Mouse (Mus musculus) lung, postnatal 0 days (tissue): Measurements from ENCODE around the gene Gtf2i. TPM values are rescaled to one million over a fixed set of nuclear protein-coding genes. Genes with fewer than 3 reads are reported as not detected.

ENCODE experiments used
- ATAC-seq: fragments of 200-750 bp; cut with Nextera tagmentation; 2 replicates; pipeline ENCODE4 v1.8.0; 2017; ENCODE audit warnings: moderate library complexity
- DNase-seq: peaks from one replicate; pipeline ENCODE4 v3.0.0-alpha.2; 2016; ENCODE audit warnings: low spot score
- H3K27ac ChIP-seq: fragments of 300-500 bp; sonication (generic); 2 replicates; pipeline ENCODE4 v1.5.1; 2014; ENCODE audit warnings: antibody characterized with exemption, mild to moderate bottlenecking, low read length, mixed read lengths
- H3K27me3 ChIP-seq: fragments of 300-500 bp; sonication (generic); replicated peaks from 2 replicates; pipeline ENCODE4 v1.6.1; 2014; ENCODE audit warnings: low read length, mixed read lengths; ENCODE audit not compliant: insufficient read depth
- H3K36me3 ChIP-seq: fragments of 300-500 bp; sonication (generic); 2 replicates; pipeline ENCODE4 v1.6.1; 2014; ENCODE audit warnings: low read length, mixed read lengths; ENCODE audit not compliant: insufficient read depth
- H3K4me1 ChIP-seq: fragments of 300-500 bp; sonication (generic); 2 replicates; pipeline ENCODE4 v1.6.1; 2014; ENCODE audit warnings: antibody characterized with exemption, low read depth, low read length, mixed read lengths; ENCODE audit not compliant: insufficient read depth
- H3K4me2 ChIP-seq: fragments of 300-500 bp; sonication (generic); replicated peaks from 2 replicates; pipeline ENCODE4 v1.6.1; 2014; ENCODE audit warnings: low read depth, mild to moderate bottlenecking, low read length, moderate library complexity, mixed read lengths
- H3K4me3 ChIP-seq: fragments of 300-500 bp; sonication (generic); 2 replicates; pipeline ENCODE4 v1.5.1; 2014; ENCODE audit warnings: low read depth, low read length
- H3K9ac ChIP-seq: fragments of 300-500 bp; sonication (generic); replicated peaks from 2 replicates; pipeline ENCODE4 v1.6.1; 2014; ENCODE audit warnings: low read depth, mild to moderate bottlenecking
- H3K9me3 ChIP-seq: fragments of 300-500 bp; sonication (generic); 2 replicates; pipeline ENCODE4 v1.6.1; 2016; ENCODE audit warnings: low read length, mixed read lengths
- CTCF ChIP-seq: IDR thresholded peaks from 2 replicates; pipeline ENCODE4 v1.5.1; 2016; ENCODE audit warnings: antibody characterized with exemption, mild to moderate bottlenecking
- EP300 ChIP-seq: IDR thresholded peaks from 2 replicates; pipeline ENCODE4 v1.6.1; 2016; ENCODE audit warnings: antibody characterized with exemption, mild to moderate bottlenecking, control low read depth
- WGBS: fragments of 180-500 bp; shearing (Covaris S2); extraction: QIAGEN DNeasy Blood & Tissue Kit; methylation state at CpG from one replicate; pipeline ENCODE4 v1.1.7; 2014; 5-methylcytosine and 5-hydroxymethylcytosine counted together
- polyA plus RNA-seq: library from polyadenylated mRNA; unstranded; fragments of >200 nt; fragmentation: Nextera tagmentation; extraction: Ambion mirVana; gene quantifications from 2 replicates; pipeline ENCODE4 v1.2.1, GENCODE M21; 2015

Gtf2i gene
- polyA plus RNA-seq, 1 experiment from 2014 or later = 84.9 TPM

- 0 out of 2 replicates have a peak overlapping the region, but pooled peaks have one; percentile 99 for H3K27ac ChIP-seq
- H3K27me3 ChIP-seq = no peaks in the 10 kb centered on the region
- H3K4me3 ChIP-seq = peak overlapping the region; percentile 94; the same call in 1 of the 2 replicates
- H3K36me3 ChIP-seq = no peaks in the 10 kb centered on the region
- ATAC-seq = no peak
- H3K4me1 ChIP-seq = peaks cover 14% of the 10 kb centered on the region; the same call in 1 of the 2 replicates
- H3K4me2 ChIP-seq = peak overlapping the region; percentile 78; the same call in 1 of the 2 replicates
- H3K9me3 ChIP-seq = no peaks in the 10 kb centered on the region
- DNase-seq = no peak
- no peak overlapping the region for H3K9ac ChIP-seq
- no peak for TF ChIP-seq EP300
- no peak for TF ChIP-seq CTCF
- WGBS = 63% methylated on average over 6 of the region's 6 CpGs
Measured at GRCm38 (mm10) chr5:134311894-134312411, 2.6 kb downstream of the Gtf2i start.

- Histone ChIP-seq H3K36me3 (0 out of 2 replicates have a peak, but pooled peaks cover 3% of the 10 kb centered on the region), H3K4me1 (peaks cover 4% of the 10 kb centered on the region; the same call in 1 of the 2 replicates), H3K4me2 (no peak overlapping the region), H3K4me3 (no peak overlapping the region), H3K9ac (no peak overlapping the region), H3K27me3 (no peaks in the 10 kb centered on the region), H3K9me3 (no peaks in the 10 kb centered on the region), H3K27ac (no peak overlapping the region)
- WGBS = 92% methylated on average over 9 of the region's 9 CpGs
- no peak for TF ChIP-seq EP300
- TF ChIP-seq CTCF = no peak
- DNase-seq (no peak), ATAC-seq (no peak)
Measured at GRCm38 (mm10) chr5:134310201-134310600, 4.4 kb downstream of the Gtf2i start.

GRCm38 (mm10) chr5:134309345-134309744 lies 5.2 kb downstream of the Gtf2i start:
- Histone ChIP-seq H3K4me1 (peaks cover 4% of the 10 kb centered on the region; the same call in 1 of the 2 replicates), H3K4me3 (no peak overlapping the region), H3K9ac (no peak overlapping the region), H3K9me3 (no peaks in the 10 kb centered on the region), H3K27me3 (no peaks in the 10 kb centered on the region), H3K36me3 (0 out of 2 replicates have a peak, but pooled peaks cover 6% of the 10 kb centered on the region), H3K4me2 (no peak overlapping the region), H3K27ac (no peak overlapping the region)
- DNase-seq (no peak), ATAC-seq (no peak)
- WGBS = 100% methylated on average over 1 of the region's 1 CpGs
- no peak for TF ChIP-seq EP300
- TF ChIP-seq CTCF = no peak

- 80% methylated on average over 6 of the region's 6 CpGs for whole genome bisulfite sequencing
- peaks cover 11% of the 10 kb centered on the region; the same call in 1 of the 2 replicates for H3K36me3 ChIP-seq
Measured at GRCm38 (mm10) chr5:134304639-134305038, 9.9 kb downstream of the Gtf2i start.

GRCm38 (mm10) chr5:134295277-134296050 lies 19.1 kb downstream of the Gtf2i start:
- H3K27me3 ChIP-seq = no peaks in the 10 kb centered on the region
- no peaks in the 10 kb centered on the region for H3K4me1 ChIP-seq
- WGBS = 91% methylated on average over 16 of the region's 16 CpGs
- DNase-seq (no peak), ATAC-seq (no peak)
- no peak overlapping the region for H3K4me3 ChIP-seq
- H3K4me2 ChIP-seq = no peak overlapping the region
- 0 out of 2 replicates have a peak, but pooled peaks cover 11% of the 10 kb centered on the region for H3K36me3 ChIP-seq
- H3K27ac ChIP-seq = no peak overlapping the region
- no peak overlapping the region for H3K9ac ChIP-seq
- no peaks in the 10 kb centered on the region for H3K9me3 ChIP-seq
- TF ChIP-seq CTCF (no peak), EP300 (no peak)

More at GRCm38 (mm10) chr5:134304639-134305038, 9.9 kb downstream of the Gtf2i start:
- no peaks in the 10 kb centered on the region for H3K27me3 ChIP-seq
- H3K27ac ChIP-seq = no peak overlapping the region
- no peak overlapping the region for H3K4me3 ChIP-seq
- TF ChIP-seq CTCF (no peak), EP300 (no peak)
- H3K4me1 ChIP-seq = no peaks in the 10 kb centered on the region; the same call in 1 of the 2 replicates
- ATAC-seq (no peak), DNase-seq (no peak)
- H3K4me2 ChIP-seq = no peak overlapping the region
- H3K9me3 ChIP-seq = no peaks in the 10 kb centered on the region
- H3K9ac ChIP-seq = no peak overlapping the region

GRCm38 (mm10) chr5:134294606-134295005 lies 20.0 kb downstream of the Gtf2i start:
- H3K4me1 ChIP-seq = no peaks in the 10 kb centered on the region
- H3K9me3 ChIP-seq = no peaks in the 10 kb centered on the region
- no peak overlapping the region for H3K4me2 ChIP-seq
- peaks cover 11% of the 10 kb centered on the region; the same call in 1 of the 2 replicates for H3K36me3 ChIP-seq
- no peak overlapping the region for H3K27ac ChIP-seq
- H3K9ac ChIP-seq = no peak overlapping the region
- DNase-seq = no peak
- H3K27me3 ChIP-seq = no peaks in the 10 kb centered on the region
- no peak overlapping the region for H3K4me3 ChIP-seq
- WGBS = 80% methylated on average over 7 of the region's 7 CpGs
- TF ChIP-seq EP300 (no peak), CTCF (no peak)
- no peak for ATAC-seq
